Mouse (Mus musculus): ENCODE measurements around the gene 1700034I23Rik. TPM values are rescaled to one million over a fixed set of nuclear protein-coding genes. Genes with fewer than 3 reads are reported as not detected.

Gene 1700034I23Rik
- polyA plus RNA-seq (2012; fragmentation: generic; extraction: Trizol) = under 1 TPM in 1 of 2 experiments, not detected in 1; 0.06 TPM

GRCm38 (mm10) chr3:40902443-40902842 lies at the start of gene 1700034I23Rik:
TSS of gene 1700034I23Rik (minus strand) at chr3:40902543.

GRCm38 (mm10) chr3:40949170-40949902 lies 47.0 kb upstream of the 1700034I23Rik start, which contains the start of gene Larp1b:
TSS of gene Larp1b (plus strand) at chr3:40949828.

Other genes with a start within 250 kb of the 1700034I23Rik start
- not detected for gene Slc25a31, start 193.7 kb downstream of the 1700034I23Rik start, polyA plus RNA-seq (2012; fragmentation: generic; extraction: Trizol)
- 1 to 10 TPM; 1.0 to 3.5 TPM for gene Hspa4l, start 158.0 kb downstream of the 1700034I23Rik start, polyA plus RNA-seq (2012; fragmentation: generic; extraction: Trizol)
- gene Plk4, start 102.5 kb downstream of the 1700034I23Rik start, polyA plus RNA-seq (2012; fragmentation: generic; extraction: Trizol) = 1 to 10 TPM; 2.3 to 5.7 TPM
- gene Mfsd8, start 55.7 kb downstream of the 1700034I23Rik start, polyA plus RNA-seq (2012; fragmentation: generic; extraction: Trizol) = 1 to 10 TPM in 1 of 2 experiments, under 1 TPM in 1; 0.18 to 1.9 TPM
- gene Abhd18, start 55.6 kb downstream of the 1700034I23Rik start, polyA plus RNA-seq (2012; fragmentation: generic; extraction: Trizol) = 1 to 10 TPM in 1 of 2 experiments, under 1 TPM in 1; 0.06 to 1.5 TPM
- gene Larp1b, start 47.3 kb upstream of the 1700034I23Rik start, polyA plus RNA-seq (2012; fragmentation: generic; extraction: Trizol) = 1 to 10 TPM; 1.5 to 3.6 TPM
- gene Pgrmc2, start 180.5 kb upstream of the 1700034I23Rik start, polyA plus RNA-seq (2012; fragmentation: generic; extraction: Trizol) = 10 to 100 TPM; 12.4 to 35.2 TPM